Mouse (Mus musculus): ENCODE results near the gene St8sia1. TPM values are rescaled to one million over a fixed set of nuclear protein-coding genes. Genes with fewer than 3 reads are reported as not detected.

Gene St8sia1
- total and polyA plus RNA-seq, 3 experiments: 0.01 TPM; not detected in 2

DNA sequence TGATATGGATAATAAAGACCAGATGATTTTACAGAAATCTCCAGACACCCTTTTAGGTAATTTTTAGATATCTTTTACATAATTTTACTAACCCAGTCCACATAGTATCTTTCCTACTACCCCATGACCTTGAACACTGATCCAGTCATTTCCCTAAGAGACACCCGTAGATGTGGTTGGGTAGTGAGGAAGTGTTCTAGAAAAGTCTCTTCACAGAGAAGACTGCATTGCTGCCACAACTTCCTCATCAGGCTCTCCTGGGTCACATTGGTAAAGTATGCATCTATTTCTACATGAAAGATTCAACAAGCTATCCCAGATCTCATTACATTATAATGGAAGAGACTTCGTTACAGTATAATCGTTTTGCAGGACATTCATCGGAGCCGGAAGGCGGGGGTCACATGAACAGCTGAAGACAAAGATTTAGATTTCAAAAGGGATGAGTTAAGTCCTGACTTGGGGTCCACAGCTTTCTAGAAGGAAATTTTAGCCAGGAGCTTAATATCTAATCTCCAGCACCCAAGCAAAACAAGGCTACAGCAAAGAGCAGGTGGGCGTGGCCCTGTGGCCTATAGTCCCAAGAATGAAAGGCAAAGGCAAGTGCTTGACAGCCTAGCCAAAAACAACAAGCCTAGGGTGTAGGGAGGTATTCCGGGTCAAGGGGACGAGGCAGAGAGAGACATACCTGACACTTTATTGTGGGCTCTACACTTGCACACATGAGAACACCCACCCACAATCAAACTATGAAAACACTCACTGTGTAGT, 75.1 kb downstream of the St8sia1 start:
- H3K9me3 ChIP-seq (replicated peaks; ENCODE audit: insufficient read depth, low read length): no peaks in the 10 kb centered on the region
- H3K9ac ChIP-seq (ENCODE audit: control insufficient read depth, low read depth, low read length, poor library complexity, severe bottlenecking): no peak overlapping the region
- no peak for TF ChIP-seq BHLHE40 (IDR thresholded peaks at IDR 0.05; ENCODE audit: borderline replicate concordance, low read depth, low read length)
- TF ChIP-seq MYC (IDR thresholded peaks at IDR 0.05; ENCODE audit: low read depth, low read length): no peak
- no peak for TF ChIP-seq TCF12 (IDR thresholded peaks at IDR 0.05; ENCODE audit: low read depth, low read length)
- TF ChIP-seq CHD1 (IDR thresholded peaks at IDR 0.05; ENCODE audit: low read depth, low read length): no peak
- TF ChIP-seq POLR2AphosphoS5 (IDR thresholded peaks at IDR 0.05; ENCODE audit: borderline replicate concordance, low read depth, low read length): no peak
- TF ChIP-seq KAT2A (conservative IDR thresholded peaks at IDR 0.05; ENCODE audit: low read depth, low read length): no peak
- TF ChIP-seq UBTF (IDR thresholded peaks at IDR 0.05; ENCODE audit: borderline replicate concordance, insufficient read depth, low read depth, low read length): no peak
- TF ChIP-seq EP300 (IDR thresholded peaks at IDR 0.05; ENCODE audit: low read depth in 1 of 2, low read length in 2 of 2): no peak
- TF ChIP-seq E2F4 (IDR thresholded peaks at IDR 0.05; ENCODE audit: borderline replicate concordance, low read depth, low read length): no peak
- TF ChIP-seq SMC3 (IDR thresholded peaks at IDR 0.05; ENCODE audit: low read depth, low read length): no peak
- TF ChIP-seq MEF2A (IDR thresholded peaks at IDR 0.05; ENCODE audit: extremely low read depth, insufficient replicate concordance, low read depth, low read length, poor library complexity, severe bottlenecking): no peak
- no peak for TF ChIP-seq HCFC1 (IDR thresholded peaks at IDR 0.05; ENCODE audit: low read depth, low read length)
- no peak for TF ChIP-seq ZMIZ1 (IDR thresholded peaks at IDR 0.05; ENCODE audit: low read depth, low read length)
- no peak for TF ChIP-seq ZNF384 (IDR thresholded peaks at IDR 0.05; ENCODE audit: low read depth, low read length)
- TF ChIP-seq TAL1 (IDR thresholded peaks at IDR 0.05; ENCODE audit: low read length): no peak
- TF ChIP-seq MAX (IDR thresholded peaks at IDR 0.05; ENCODE audit: low read length): no peak
- no peaks in the 10 kb centered on the region; a peak in 1 of 4 replicates for H3K4me1 ChIP-seq (ENCODE audit: control insufficient read depth in 1 of 2, insufficient read depth in 2 of 2, low read length in 2 of 2)
- no peak overlapping the region for H3K4me3 ChIP-seq (ENCODE audit: control insufficient read depth in 1 of 2, insufficient read depth in 1 of 2, low read depth in 2 of 2, low read length in 2 of 2)
- H3K27ac ChIP-seq (ENCODE audit: control insufficient read depth, low read depth, low read length): no peak overlapping the region
- H3K79me2 ChIP-seq (ENCODE audit: control insufficient read depth, insufficient read depth, low read length, poor library complexity): no peaks in the 10 kb centered on the region
- H3K27me3 ChIP-seq (ENCODE audit: control insufficient read depth in 1 of 2, insufficient read depth in 2 of 2, low read length in 2 of 2): 0 out of 4 replicates have a peak, but pooled peaks cover 0 to 2% of the 10 kb centered on the region in 2 experiments
- no peaks in the 10 kb centered on the region for H3K36me3 ChIP-seq (ENCODE audit: control insufficient read depth in 1 of 2, insufficient read depth in 2 of 2, low read length in 2 of 2)
- DNase-seq (ENCODE audit: low read depth, low spot score): peak; percentile 9

DNA sequence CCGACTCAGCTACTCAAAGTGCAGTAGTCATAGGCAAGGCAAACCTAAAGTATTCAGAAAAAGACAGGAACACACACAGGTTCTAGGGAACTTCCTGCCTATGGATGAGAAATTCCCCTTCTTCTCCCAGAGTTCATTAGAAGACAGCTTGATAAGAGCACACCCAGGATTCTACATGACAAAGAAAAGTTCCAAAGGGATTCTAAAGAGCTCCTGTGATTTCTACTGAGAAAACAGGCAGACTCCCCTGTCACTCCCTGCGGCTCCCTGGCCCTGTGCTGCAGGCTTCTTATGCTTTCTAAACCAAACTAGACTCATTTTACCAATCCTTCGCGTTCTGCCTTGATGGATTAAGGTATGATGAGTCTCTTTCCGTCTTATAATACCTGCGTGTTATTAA, 75.9 kb downstream of the St8sia1 start:
- H3K9me3 ChIP-seq (replicated peaks; ENCODE audit: insufficient read depth, low read length): no peaks in the 10 kb centered on the region
- no peaks in the 10 kb centered on the region for H3K79me2 ChIP-seq (ENCODE audit: control insufficient read depth, insufficient read depth, low read length, poor library complexity)
- H3K4me3 ChIP-seq (ENCODE audit: control insufficient read depth in 1 of 2, insufficient read depth in 1 of 2, low read depth in 2 of 2, low read length in 2 of 2): no peak overlapping the region
- no peaks in the 10 kb centered on the region for H3K36me3 ChIP-seq (ENCODE audit: control insufficient read depth in 1 of 2, insufficient read depth in 2 of 2, low read length in 2 of 2)
- no peaks in the 10 kb centered on the region for H3K27me3 ChIP-seq (ENCODE audit: control insufficient read depth in 1 of 2, insufficient read depth in 2 of 2, low read length in 2 of 2)
- H3K4me1 ChIP-seq (ENCODE audit: control insufficient read depth in 1 of 2, insufficient read depth in 2 of 2, low read length in 2 of 2): no peaks in the 10 kb centered on the region; a peak in 1 of 4 replicates
- TF ChIP-seq POLR2A (IDR thresholded peaks at IDR 0.05; ENCODE audit: control insufficient read depth in 1 of 2, insufficient read depth in 1 of 2, low read depth in 1 of 2, low read length in 2 of 2, poor library complexity in 1 of 2): no peak
- no peak for TF ChIP-seq EP300 (IDR thresholded peaks at IDR 0.05; ENCODE audit: low read depth in 1 of 2, low read length in 2 of 2)
- TF ChIP-seq MAFK (IDR thresholded peaks at IDR 0.05; ENCODE audit: borderline replicate concordance, low read depth, low read length): no peak
- TF ChIP-seq ZMIZ1 (IDR thresholded peaks at IDR 0.05; ENCODE audit: low read depth, low read length): no peak
- TF ChIP-seq TAL1 (IDR thresholded peaks at IDR 0.05; ENCODE audit: low read length): no peak
- no peak for TF ChIP-seq MEF2A (IDR thresholded peaks at IDR 0.05; ENCODE audit: extremely low read depth, insufficient replicate concordance, low read depth, low read length, poor library complexity, severe bottlenecking)
- no peak for TF ChIP-seq CTCF (IDR thresholded peaks at IDR 0.05 in 2 of 3, conservative IDR thresholded peaks at IDR 0.05 in 1 of 3; ENCODE audit: control insufficient read depth in 1 of 3, insufficient read depth in 1 of 3, low read depth in 2 of 3, low read length in 3 of 3, poor library complexity in 1 of 3, severe bottlenecking in 1 of 3)
- TF ChIP-seq MAZ (IDR thresholded peaks at IDR 0.05; ENCODE audit: low read depth, low read length): no peak
- TF ChIP-seq E2F4 (IDR thresholded peaks at IDR 0.05; ENCODE audit: borderline replicate concordance, low read depth, low read length): no peak
- TF ChIP-seq ZC3H11A (IDR thresholded peaks at IDR 0.05; ENCODE audit: low read depth, low read length): no peak
- no peak for TF ChIP-seq CHD2 (IDR thresholded peaks at IDR 0.05; ENCODE audit: low read length)
- TF ChIP-seq JUND (IDR thresholded peaks at IDR 0.05; ENCODE audit: low read depth, low read length): no peak
- no peak for TF ChIP-seq ZKSCAN1 (IDR thresholded peaks at IDR 0.05; ENCODE audit: low read depth, low read length)
- TF ChIP-seq TCF12 (IDR thresholded peaks at IDR 0.05; ENCODE audit: low read depth, low read length): no peak
- TF ChIP-seq ELF1 (IDR thresholded peaks at IDR 0.05; ENCODE audit: low read depth, low read length): no peak
- no peak for TF ChIP-seq SMC3 (IDR thresholded peaks at IDR 0.05; ENCODE audit: low read depth, low read length)
- TF ChIP-seq USF1 (IDR thresholded peaks at IDR 0.05; ENCODE audit: low read depth, low read length): no peak
- no peak for TF ChIP-seq TBP (IDR thresholded peaks at IDR 0.05; ENCODE audit: low read depth, low read length)
- no peak for DNase-seq (ENCODE audit: low read depth, low spot score)
- H3K27ac ChIP-seq (ENCODE audit: control insufficient read depth, low read depth, low read length): no peak overlapping the region
- no peak overlapping the region for H3K9ac ChIP-seq (ENCODE audit: control insufficient read depth, low read depth, low read length, poor library complexity, severe bottlenecking)
